20 mouse cellular contexts compared by ENCODE assay signal in genomic region chr17:34690458-34690857, GRCm38 (mm10). TPM values are rescaled to one million over a fixed set of nuclear protein-coding genes. Genes with fewer than 3 reads are reported as not detected.
A peak's percentile ranks its signal among the peaks of the same experiment; 100 is the strongest.
DNase-seq lines count a peak whose midpoint lies in the region; ATAC-seq lines count a peak whose summit lies in the region.
"Had no signal": no experiment of that assay in that cellular context is flagged by ENCODE, and none has a peak within 500 bp of the region (broad histone marks: within the 10 kb centered on the region; RNA-seq: fewer than 3 reads in every experiment).

No protein-coding gene starts in this region.

- H3K9ac ChIP-seq in heart, embryonic 12.5 days, result no peak overlapping the region
- H3K9ac ChIP-seq: heart, embryonic 13.5 days; lung, embryonic 14.5 days; stomach, embryonic 15.5 days had no signal

- no peak for ATAC-seq in heart, embryonic 12.5 days (ENCODE audit: insufficient number of reproducible peaks, low FRiP score)
- ATAC-seq in granulocyte monocyte progenitor cell, adult 5-6 weeks (replicated peaks; ENCODE audit: poor library complexity, severe bottlenecking), result no peak
- ATAC-seq: midbrain, embryonic 16.5 days had no signal

- peak; percentile 84 to 91 for DNase-seq in heart, adult 18-20 months
- peak; percentile 96 for DNase-seq in adipocyte (ENCODE audit: low spot score)
- peak; percentile 86 to 88 for DNase-seq in heart, adult 9 months (ENCODE audit: low spot score in 2 of 2)
- DNase-seq in kidney, postnatal 4 days, result peak; percentile 54 to 72
- DNase-seq in thymus, adult 18-20 months, result no peak
- DNase-seq in layer of hippocampus, adult 11-12 months (ENCODE audit: low spot score), result no peak
- DNase-seq: B cell, adult 2 months; cerebellum, postnatal 10 days; lung, embryonic 14.5 days; right cerebral cortex, postnatal 25 days had no signal

- no peaks in the 10 kb centered on the region for H3K27me3 ChIP-seq in heart, embryonic 12.5 days (replicated peaks)
- H3K27me3 ChIP-seq: stomach, embryonic 15.5 days had no signal

- H3K4me1 ChIP-seq in heart, embryonic 12.5 days (replicated peaks), result peaks cover 1% of the 10 kb centered on the region; the same call in 1 of the 2 replicates

- H3K4me2 ChIP-seq in heart, embryonic 12.5 days, result no peak overlapping the region
- H3K4me2 ChIP-seq: heart, embryonic 13.5 days; lung, embryonic 14.5 days; stomach, embryonic 15.5 days had no signal

- no peak overlapping the region for H3K4me3 ChIP-seq in heart, embryonic 12.5 days
- H3K4me3 ChIP-seq: heart, embryonic 13.5 days; stomach, embryonic 15.5 days had no signal

- no peak overlapping the region for H3K27ac ChIP-seq in heart, embryonic 12.5 days (ENCODE audit: poor library complexity, severe bottlenecking)
- H3K27ac ChIP-seq: heart, embryonic 13.5 days; stomach, embryonic 15.5 days had no signal

- 43% methylated on average over 4 of the region's 4 CpGs for WGBS in heart, embryonic 12.5 days

- no peaks in the 10 kb centered on the region for H3K36me3 ChIP-seq in heart, embryonic 12.5 days
- H3K36me3 ChIP-seq: G1E; heart, embryonic 13.5 days; stomach, embryonic 15.5 days had no signal

- peaks cover 6% of the 10 kb centered on the region; the same call in 1 of the 2 replicates for H3K9me3 ChIP-seq in heart, embryonic 12.5 days (replicated peaks)
- H3K9me3 ChIP-seq: G1E; heart, embryonic 13.5 days; stomach, embryonic 15.5 days had no signal

RNA-seq across cellular contexts. Expression of gene Tnxb, which starts 20.1 kb away (rescaled TPM):
- 10 to 100 TPM; 22.9 to 26.5 TPM for total RNA-seq in heart, adult 18-20 months (2021)
- 0.77 and 0.98 TPM in 2 replicates for polyA plus RNA-seq in heart, embryonic 12.5 days (2016; fragmentation: Nextera tagmentation; extraction: Ambion mirVana)
- total RNA-seq in granulocyte monocyte progenitor cell, adult 5-6 weeks (2014; fragmentation: Nextera tagmentation), result not detected in 2 replicates
- total RNA-seq in granulocyte monocyte progenitor cell, adult 5-6 weeks (2017), result not detected in 2 replicates
- polyA plus RNA-seq: embryonic facial prominence, embryonic 11.5 days; G1E; limb, embryonic 11.5 days had no signal

RNA-seq across cellular contexts. Expression of gene Atf6b, which starts 43.5 kb away (rescaled TPM):
- total RNA-seq in heart, adult 18-20 months (2021), result 10 to 100 TPM; 15.5 to 17.2 TPM
- polyA plus RNA-seq in heart, embryonic 12.5 days (2016; fragmentation: Nextera tagmentation; extraction: Ambion mirVana), result 63.2 and 67.0 TPM in 2 replicates
- 38.3 and 42.5 TPM in 2 replicates for total RNA-seq in granulocyte monocyte progenitor cell, adult 5-6 weeks (2014; fragmentation: Nextera tagmentation)
- total RNA-seq in granulocyte monocyte progenitor cell, adult 5-6 weeks (2017), result 31.9 and 44.6 TPM in 2 replicates

RNA-seq across cellular contexts. Expression of gene Fkbpl, which starts 45.9 kb away (rescaled TPM):
- 1 to 10 TPM; 5.8 to 6.5 TPM for total RNA-seq in heart, adult 18-20 months (2021)
- polyA plus RNA-seq in heart, embryonic 12.5 days (2016; fragmentation: Nextera tagmentation; extraction: Ambion mirVana), result 10.2 and 11.1 TPM in 2 replicates
- 2.9 and 10.3 TPM in 2 replicates for total RNA-seq in granulocyte monocyte progenitor cell, adult 5-6 weeks (2014; fragmentation: Nextera tagmentation)
- total RNA-seq in granulocyte monocyte progenitor cell, adult 5-6 weeks (2017), result 12.4 and 21.8 TPM in 2 replicates

RNA-seq across cellular contexts. Expression of gene C4b, which starts 53.2 kb away (rescaled TPM):
- total RNA-seq in heart, adult 18-20 months (2021), result 10 to 100 TPM; 14.4 to 25.5 TPM
- 0.15 TPM in 1 of 2 replicates, not detected in the other for polyA plus RNA-seq in heart, embryonic 12.5 days (2016; fragmentation: Nextera tagmentation; extraction: Ambion mirVana)
- total RNA-seq in granulocyte monocyte progenitor cell, adult 5-6 weeks (2014; fragmentation: Nextera tagmentation), result 0.23 TPM in 1 of 2 replicates, not detected in the other
- 0.09 TPM in 1 of 2 replicates, not detected in the other for total RNA-seq in granulocyte monocyte progenitor cell, adult 5-6 weeks (2017)
- polyA plus RNA-seq: embryonic facial prominence, embryonic 11.5 days; forebrain, embryonic 11.5 days; G1E; limb, embryonic 11.5 days; lung, embryonic 14.5 days; neural tube, embryonic 14.5 days had no signal

Comparison
In these comparisons a context has a peak if more than half of its experiments do, and no peak if none do; other contexts are left out.
1. DNase-seq: peak in heart, adult 18-20 months (2 of 2), adipocyte (single experiment), heart, adult 9 months (2 of 2) and kidney, postnatal 4 days (2 of 2); none in thymus, adult 18-20 months (0 of 2) and layer of hippocampus, adult 11-12 months (single experiment).
2. RNA of gene Tnxb, which starts 20.1 kb away (total RNA-seq): 22.9 to 26.5 TPM in heart, adult 18-20 months; not detected in granulocyte monocyte progenitor cell, adult 5-6 weeks; every median in the first group is over 10 times any median in the second.